Mouse (Mus musculus): ENCODE data around the gene Rpain.
A peak's percentile ranks its signal among the peaks of the same experiment; 100 is the strongest.

The Rpain gene

DNA sequence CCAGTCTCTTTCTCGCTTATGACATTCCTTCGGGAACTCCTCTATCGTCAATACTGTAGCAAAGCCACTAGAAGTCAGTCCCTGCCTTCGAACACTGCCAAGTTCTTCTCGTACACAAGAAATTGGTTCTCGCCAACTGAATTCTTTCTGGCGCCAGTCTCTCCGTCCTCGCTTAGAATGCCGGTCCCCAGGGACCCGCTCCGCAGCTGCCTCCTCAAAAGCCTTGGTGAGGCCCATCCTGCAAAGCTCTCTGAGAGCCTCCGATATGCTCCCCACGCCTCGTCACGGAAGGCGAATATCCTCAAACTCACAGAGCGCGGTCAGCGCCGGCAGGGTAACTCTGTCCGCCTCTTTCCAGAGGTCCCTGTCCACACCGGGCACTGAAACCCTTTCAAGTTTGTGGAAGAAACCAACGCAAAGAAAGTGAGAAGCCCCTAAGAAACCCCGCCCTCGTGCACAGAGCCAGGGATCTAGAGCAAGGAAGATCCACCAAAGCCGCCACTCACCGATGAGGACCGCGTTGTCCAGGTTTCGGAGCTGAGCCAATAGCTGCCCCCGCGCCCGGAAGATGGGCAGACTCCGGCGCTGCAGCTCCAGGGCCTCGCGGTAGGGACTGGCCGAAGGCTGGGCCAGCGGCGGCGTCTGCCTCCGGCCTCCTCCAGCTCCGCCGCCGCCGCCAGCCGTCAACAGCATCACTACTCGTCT, 33.8 kb downstream of the Rpain start:
- DNase-seq, result no peak

GRCm38 (mm10) chr11:71004316-71004773, 34.3 kb downstream of the Rpain start, which contains the start of gene Dhx33:
Dhx33 (minus strand) TSS chr11:71004437.
- peak; percentile 97 to 98 for DNase-seq

DNA sequence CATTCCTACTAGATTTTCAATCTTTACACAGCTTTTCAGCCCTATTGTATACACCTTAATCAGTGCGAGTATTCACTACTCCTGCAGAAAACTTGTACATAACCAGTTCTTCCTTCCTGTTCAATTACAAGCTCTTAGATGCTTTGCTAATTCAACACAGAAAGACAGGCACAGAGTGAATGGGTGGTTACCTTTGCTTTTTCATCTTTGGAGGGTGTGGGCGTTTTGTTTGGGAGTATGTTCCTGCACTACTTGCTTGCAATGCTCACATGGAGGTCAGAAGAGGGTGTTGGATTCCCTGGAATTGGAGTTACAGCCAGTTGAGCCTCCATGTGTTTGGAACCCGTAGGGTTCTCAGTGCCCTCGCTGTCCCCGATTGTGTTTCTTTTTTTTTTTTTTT, 35.0 kb downstream of the Rpain start:
- peak in 1 of 2 experiments; percentile 25 for DNase-seq

- no peak for DNase-seq
These were observed 37.0 kb downstream of the Rpain start for GRCm38 (mm10) chr11:71007026-71007425.

GRCm38 (mm10) chr11:71007831-71008230, 37.8 kb downstream of the Rpain start:
- DNase-seq, result no peak

DNA sequence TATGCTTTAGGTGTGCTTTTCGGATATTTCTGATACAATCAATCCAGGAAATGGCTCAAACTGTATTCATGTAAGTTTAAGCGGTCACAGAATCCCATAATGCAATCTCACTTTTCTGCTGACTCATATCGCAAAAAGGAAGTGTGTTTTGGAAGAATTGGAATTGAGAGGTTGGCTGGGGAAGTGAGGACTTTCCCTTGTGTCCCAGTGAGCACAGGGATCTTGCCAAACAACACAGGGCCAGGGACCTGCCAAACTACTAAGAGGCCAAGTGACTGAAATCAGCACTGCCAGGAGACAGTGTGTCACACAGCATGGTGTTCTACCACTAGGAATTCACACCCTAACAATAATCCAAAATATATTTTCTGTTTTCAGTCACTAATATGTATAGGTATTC, 38.3 kb downstream of the Rpain start:
- DNase-seq, result peak in 1 of 2 experiments; percentile 14

DNA sequence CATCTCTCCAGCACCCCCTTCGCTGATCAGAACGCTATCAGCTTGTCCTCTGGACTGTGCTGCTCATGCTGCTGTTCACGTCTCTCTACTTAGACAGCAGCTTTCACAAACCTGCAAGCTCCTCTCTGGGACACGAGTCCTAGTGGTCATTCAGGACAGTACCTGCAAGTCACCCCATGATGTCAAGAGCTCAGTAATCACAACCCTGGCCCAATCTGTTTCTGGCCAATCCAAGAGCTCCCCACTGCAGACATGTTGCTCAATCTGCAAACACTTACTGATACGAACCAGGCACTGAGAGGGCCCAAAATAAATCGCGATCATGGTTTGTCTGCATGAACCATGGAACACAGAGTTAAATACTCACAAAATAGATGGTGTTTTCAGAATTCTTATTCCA, 42.7 kb downstream of the Rpain start:
- DNase-seq, result no peak

DNA sequence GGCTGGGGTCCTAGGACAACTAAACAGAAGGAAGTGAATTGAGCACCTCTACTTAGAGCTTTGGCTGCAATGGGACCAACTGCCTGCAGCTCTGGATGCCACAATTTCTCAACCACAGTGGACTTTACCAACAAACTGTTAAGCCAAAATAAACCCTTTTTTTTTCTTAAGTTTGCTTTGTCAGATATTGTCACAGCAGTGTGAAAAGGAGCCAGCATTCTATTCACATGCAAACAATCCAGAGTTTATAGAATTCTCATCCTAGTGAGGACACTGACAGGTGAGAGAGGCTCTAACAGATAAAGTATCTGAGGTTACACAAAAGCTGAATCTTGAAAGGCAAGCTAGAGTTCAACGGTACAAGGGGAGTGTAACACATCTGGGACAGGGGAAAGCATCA, 47.0 kb downstream of the Rpain start:
- DNase-seq, result no peak

GRCm38 (mm10) chr11:71018416-71019200, 48.6 kb downstream of the Rpain start:
- no peak for DNase-seq

DNA sequence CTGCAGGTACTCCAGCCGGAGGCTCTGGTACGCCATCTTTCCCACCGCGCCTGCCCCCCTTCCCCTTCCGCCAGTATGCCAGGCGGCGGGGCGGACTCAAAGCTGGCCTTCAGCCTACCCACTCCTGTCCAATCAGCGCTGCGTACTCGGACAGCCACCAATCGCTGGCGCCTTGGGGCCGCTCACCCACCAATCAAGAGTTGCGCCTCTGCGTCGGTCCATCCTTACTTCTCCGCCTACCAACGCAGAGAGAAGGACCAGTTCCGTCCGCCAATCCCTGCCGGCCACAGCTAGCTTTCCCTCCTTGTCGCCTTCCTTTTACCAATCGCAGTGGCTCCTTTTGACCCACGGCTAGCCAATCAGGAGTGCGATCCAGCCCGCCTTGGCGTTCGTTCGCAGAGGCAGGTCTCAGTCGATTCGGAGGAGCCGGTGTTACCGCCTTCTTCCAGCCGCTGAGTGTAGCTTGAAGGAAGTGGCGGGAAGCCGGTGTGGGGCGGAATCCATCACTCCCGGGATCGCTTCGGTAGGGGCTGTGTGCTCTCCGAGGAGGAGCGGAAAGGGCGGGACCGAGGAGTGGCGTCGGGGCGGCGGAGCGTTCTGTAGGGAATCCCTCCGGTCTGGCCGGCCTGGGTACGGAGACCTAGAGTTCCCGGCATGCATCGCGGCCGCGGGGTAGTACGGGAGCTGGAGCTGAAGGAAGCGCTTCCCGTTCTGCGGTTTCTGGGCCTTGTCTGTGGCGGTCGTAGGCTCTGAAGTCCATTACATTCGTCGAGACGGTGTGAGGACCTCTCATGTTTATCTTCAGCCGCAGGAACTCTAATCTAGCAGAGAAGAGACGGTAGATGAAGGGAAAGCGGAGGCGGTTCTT, 49.4 kb downstream of the Rpain start, which contains the start of the genes Mis12 and Derl2:
Gene Mis12, plus strand, starts transcription at position 411 of the 868 bp plus-strand sequence.
Gene Derl2, minus strand, starts transcription at position 641 of the 868 bp plus-strand sequence.
- DNase-seq, result peak; percentile 98 to 99

Measured in cerebellum, postnatal 10 days (tissue).